Mouse (Mus musculus) bone marrow macrophage, adult 2 months (primary cell): ENCODE data around the gene Ms4a6c. TPM values are rescaled to one million over a fixed set of nuclear protein-coding genes. Genes with fewer than 3 reads are reported as not detected.
"Not testable (repeated sequence)": the region's sequence is repeated elsewhere in the genome, so short reads cannot be mapped to it uniquely, and the experiment has no call there.

Source experiments
- H3K27ac ChIP-seq: 2 replicates; pipeline ENCODE4 v1.5.1; 2012; ENCODE audit warnings: low read depth, low read length; ENCODE audit not compliant: insufficient read depth
- H3K4me1 ChIP-seq: 2 replicates; pipeline ENCODE4 v1.6.1; 2012; ENCODE audit warnings: low read length; ENCODE audit not compliant: control insufficient read depth, insufficient read depth
- H3K4me3 ChIP-seq: 2 replicates; pipeline ENCODE4 v1.5.1; 2012; ENCODE audit warnings: mild to moderate bottlenecking, low read length, moderate library complexity; ENCODE audit not compliant: insufficient read depth
- CTCF ChIP-seq: IDR thresholded peaks from 2 replicates; pipeline ENCODE4 v1.5.1; 2012; ENCODE audit warnings: low read depth, mild to moderate bottlenecking, low read length, moderate library complexity
- POLR2A ChIP-seq: IDR thresholded peaks from 2 replicates; pipeline ENCODE4 v1.6.1; 2012; ENCODE audit warnings: mild to moderate bottlenecking, low read depth, low read length, borderline replicate concordance
- polyA plus RNA-seq: library from polyadenylated mRNA; stranded (reverse); fragments of >200 nt; gene quantifications from 2 replicates; pipeline ENCODE4 v1.2.4, GENCODE M21; 2012; ENCODE audit not compliant: missing spikeins, insufficient read depth, insufficient read length

Gene Ms4a6c
- polyA plus RNA-seq, 1 experiment, result 610 TPM

DNA sequence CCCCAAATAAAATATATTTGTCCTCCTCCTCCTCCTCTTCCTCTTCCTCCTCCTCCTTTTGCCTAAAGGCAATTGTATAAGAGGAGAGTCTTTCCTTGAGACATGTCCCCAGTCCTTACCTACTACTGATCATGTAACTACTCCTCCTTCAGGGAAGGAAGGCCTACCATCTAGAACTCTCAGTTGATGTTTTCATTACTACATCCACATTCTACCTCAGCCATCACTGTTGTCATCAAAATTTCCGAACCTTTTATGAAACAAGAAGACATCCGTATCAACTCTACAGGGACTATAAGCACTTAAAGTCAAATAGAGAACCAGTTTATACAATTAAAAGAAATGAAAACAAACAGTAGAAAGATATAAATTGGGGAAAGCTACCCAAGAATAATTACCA, 13.5 kb downstream of the Ms4a6c start:
- Histone ChIP-seq H3K4me1 (peaks cover 18% of the 10 kb centered on the region), H3K27ac (no peak overlapping the region), H3K4me3 (no peak overlapping the region)
- TF ChIP-seq POLR2A, result no peak
- no peak for TF ChIP-seq CTCF

DNA sequence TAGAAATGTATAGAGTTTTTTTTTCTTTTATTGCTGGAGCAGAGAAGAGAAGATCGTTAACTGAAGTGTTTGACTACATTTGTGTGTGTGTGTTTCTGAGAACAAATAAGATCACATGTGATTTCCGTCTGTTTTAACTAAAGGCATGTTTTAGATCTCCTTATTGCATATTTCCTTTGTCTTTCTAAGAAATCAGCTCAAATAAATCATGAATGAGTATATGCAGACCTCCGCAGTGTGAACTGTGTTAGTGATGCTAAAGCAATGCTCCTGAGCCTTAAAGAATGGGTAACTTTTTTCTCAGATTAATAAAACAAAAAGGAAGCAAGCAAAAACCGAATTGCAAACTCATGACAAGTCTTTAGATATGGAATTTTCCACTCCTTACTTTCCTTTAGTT, 14.8 kb downstream of the Ms4a6c start:
- Histone ChIP-seq H3K4me1 (peaks cover 12% of the 10 kb centered on the region), H3K27ac (no peak overlapping the region), H3K4me3 (no peak overlapping the region)
- TF ChIP-seq CTCF, result no peak
- no peak for TF ChIP-seq POLR2A

DNA sequence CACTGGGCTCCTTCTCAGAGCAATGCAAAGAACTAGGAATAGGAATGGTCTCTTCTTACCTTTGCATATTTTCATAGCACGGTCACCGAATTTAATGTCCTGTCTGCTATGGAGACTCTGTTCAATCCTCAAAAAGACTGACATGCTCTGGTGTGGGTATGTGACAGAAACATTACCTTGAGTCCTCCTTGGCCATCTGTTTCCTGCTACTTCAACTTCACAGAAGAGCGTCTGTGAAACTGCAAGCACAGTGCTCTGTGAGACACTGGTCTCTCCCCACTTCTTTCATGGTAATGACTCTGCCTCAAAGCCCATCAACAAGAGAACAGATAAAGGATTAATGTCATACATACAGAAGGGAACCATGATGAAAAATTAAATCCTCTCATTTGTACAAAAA, 15.2 kb downstream of the Ms4a6c start:
- peaks cover 12% of the 10 kb centered on the region for H3K4me1 ChIP-seq
- H3K27ac ChIP-seq, result no peak overlapping the region
- TF ChIP-seq POLR2A, result no peak
- no peak for TF ChIP-seq CTCF
- no peak overlapping the region for H3K4me3 ChIP-seq

DNA sequence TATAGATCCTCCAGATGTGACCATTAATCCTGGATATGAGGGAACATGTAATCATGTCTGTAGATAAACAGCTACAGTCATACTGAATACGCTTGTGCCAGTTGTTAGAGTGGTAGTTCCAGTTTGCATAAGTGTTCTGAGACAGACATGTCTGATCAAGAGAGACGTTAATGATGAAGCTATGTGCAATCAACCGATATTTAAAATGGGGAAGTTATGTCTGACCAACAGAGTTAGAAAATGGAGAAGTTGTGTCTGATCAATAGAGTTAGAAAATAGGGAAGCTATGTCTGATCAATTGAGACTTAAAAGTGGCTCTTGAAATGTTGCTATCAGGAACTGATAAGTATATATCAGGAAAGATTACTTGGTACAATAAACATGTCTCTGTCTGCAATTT, 16.1 kb downstream of the Ms4a6c start:
- peak overlapping the region; percentile 11; the same call in 1 of the 2 replicates for H3K27ac ChIP-seq
- TF ChIP-seq CTCF (no peak), POLR2A (no peak)
- H3K4me1 ChIP-seq, result peaks cover 12% of the 10 kb centered on the region
- H3K4me3 ChIP-seq, result no peak overlapping the region

DNA sequence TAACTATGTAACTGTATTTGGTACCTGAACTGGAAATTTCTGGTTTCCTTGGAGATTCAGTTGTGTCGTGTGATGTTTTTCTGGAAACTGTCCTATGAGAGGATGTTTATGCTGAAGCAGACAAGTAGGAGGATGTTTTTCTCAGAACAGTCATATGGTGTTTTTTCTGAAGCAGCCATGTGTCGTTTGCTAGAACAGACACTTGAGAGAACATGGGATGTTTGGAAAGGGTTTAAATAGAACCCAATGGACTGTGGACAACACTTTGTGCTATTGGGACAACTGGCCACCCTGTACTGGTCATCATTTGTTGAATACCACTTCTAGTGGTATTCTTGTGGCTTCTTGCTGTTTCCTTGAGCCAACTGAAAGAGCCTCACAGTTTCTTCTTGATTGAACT, 16.6 kb downstream of the Ms4a6c start, which contains the start of gene Gm8369:
Gene Gm8369 (plus strand): TSS at position 193 of the 400 bp plus-strand sequence.
- Histone ChIP-seq H3K27ac (peak within 1 kb of the TSS; percentile 11; the same call in 1 of the 2 replicates), H3K4me3 (no peak within 1 kb of the TSS), H3K4me1 (peaks cover 12% of the 10 kb centered on the region)
- TF ChIP-seq CTCF (no peak), POLR2A (no peak)

DNA sequence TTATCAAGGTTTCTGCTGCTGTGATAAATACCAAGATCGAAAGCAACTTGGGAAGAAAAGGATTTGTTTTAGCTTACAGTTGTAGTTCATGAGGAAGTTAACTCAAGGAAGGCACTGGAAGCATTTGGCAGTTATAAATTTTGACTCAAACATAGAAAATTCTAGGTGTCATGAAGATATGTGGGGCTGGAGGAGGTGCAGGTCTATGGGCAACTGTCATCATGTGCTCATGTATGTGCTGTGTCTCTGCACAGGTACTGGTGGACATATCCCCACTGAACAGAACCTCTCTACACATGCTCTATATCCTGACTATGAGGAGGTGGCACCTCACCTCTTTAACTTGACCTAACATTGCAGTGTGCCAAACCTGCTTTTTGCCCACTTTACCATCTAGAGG, 17.4 kb downstream of the Ms4a6c start:
- TF ChIP-seq CTCF, result no peak
- TF ChIP-seq POLR2A, result no peak
- Histone ChIP-seq H3K4me1 (peaks cover 12% of the 10 kb centered on the region), H3K4me3 (no peak overlapping the region), H3K27ac (no peak overlapping the region)

DNA sequence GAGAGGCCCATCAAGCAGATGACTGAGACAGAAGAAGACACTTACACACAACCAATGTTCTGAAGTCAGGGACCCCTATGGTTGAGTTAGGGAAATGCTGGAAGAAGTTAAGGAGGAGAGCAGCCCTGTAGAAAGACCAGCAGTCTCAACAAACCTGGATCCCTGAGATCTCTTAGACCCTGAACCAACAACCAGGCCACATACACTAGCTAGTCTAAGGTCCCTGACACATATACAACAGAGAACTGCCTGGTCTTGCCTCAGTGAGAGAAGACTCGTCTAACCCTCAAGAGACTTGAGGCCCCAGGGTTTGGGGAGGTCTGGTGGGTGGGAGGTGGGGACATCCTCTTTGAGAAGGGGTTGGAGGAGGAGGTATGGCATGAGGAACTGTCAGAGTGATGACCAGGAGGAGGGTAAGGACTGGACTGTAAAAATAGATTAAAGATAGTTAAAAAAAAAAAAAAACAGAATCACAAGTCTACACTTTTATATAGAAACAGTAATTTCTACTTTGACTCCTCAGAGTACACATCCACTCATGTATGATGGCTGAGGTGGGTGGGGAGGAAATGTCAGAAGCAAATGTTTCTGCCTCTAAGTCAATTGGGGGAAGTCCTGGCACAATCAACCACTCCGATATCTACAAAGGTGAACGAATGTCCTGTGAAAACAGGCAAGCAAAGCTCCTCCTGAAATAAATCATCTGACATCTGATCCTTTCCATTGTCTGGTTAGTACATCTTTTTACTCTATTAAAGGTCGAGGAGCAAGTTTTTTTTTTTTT, 22.4 kb downstream of the Ms4a6c start:
- H3K27ac ChIP-seq, result no peak overlapping the region

DNA sequence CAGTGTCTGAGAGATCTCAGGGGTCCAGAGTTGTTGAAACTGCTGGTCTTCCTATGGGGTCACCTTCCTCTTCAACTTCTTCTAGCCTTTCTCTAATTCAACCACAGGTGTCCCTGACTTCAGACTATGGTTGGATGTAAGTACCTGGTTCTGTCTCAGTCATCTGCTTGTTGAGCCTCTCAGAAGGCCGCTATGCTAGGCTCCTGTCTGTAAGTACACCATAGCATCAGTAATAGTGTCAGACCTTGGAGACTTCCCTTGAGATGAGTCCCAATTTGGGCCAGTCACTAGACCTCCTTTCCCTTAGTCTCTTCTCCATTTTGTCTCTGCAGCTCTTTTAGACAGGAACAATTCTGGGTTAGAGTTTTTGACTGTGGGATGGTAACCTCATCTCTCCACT, 23.5 kb downstream of the Ms4a6c start:
- Histone ChIP-seq H3K4me1 (peaks cover 11% of the 10 kb centered on the region), H3K27ac (no peak overlapping the region), H3K4me3 (no peak overlapping the region)
- TF ChIP-seq CTCF (no peak), POLR2A (no peak)

More for the DNA sequence above, 22.4 kb downstream of the Ms4a6c start:
- H3K4me1 ChIP-seq, result peaks cover 7% of the 10 kb centered on the region; the same call in 1 of the 2 replicates
- no peak for TF ChIP-seq CTCF
- no peak for TF ChIP-seq POLR2A
- no peak overlapping the region for H3K4me3 ChIP-seq

DNA sequence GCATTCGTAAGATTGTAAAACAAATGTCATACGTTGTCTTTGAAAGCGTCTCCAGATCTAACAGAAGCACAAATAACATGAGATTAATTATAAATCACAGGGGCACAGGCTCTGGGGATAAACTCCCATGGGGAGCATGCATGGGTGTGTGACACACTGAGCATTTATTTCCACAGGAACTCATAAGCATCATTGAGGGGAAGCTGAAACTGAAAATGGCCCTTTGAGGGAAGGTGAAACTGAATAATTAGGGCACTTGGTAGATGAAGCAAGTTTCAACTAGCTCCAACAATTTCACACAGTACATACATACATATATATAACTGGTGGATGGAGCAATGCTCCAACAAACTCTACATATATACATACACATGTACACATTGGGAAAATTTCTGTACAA, 25.4 kb downstream of the Ms4a6c start:
- H3K4me3 ChIP-seq, result no peak overlapping the region

DNA sequence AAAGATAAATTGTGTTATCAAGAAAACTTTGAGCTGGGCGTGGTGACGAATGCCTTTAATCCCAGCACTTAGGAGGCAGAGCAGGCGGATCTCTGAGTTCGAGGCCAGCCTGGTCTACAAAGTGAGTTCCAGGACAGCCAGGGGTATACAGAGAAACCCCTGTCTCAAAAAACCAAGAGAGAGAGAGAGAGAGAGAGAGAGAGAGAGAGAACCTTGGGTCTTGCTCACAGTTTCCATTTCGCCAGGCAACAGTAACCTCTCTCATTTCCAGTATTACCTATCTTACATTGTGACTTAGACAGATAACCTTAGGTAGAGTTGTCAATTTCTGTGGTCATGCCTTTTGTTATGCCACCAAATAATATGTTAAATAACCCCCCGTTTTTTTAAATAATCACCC, 27.2 kb downstream of the Ms4a6c start:
- H3K27ac ChIP-seq, result no peak overlapping the region
- peaks cover 11% of the 10 kb centered on the region for H3K4me1 ChIP-seq
- TF ChIP-seq POLR2A, result no peak
- TF ChIP-seq CTCF, result no peak
- no peak overlapping the region for H3K4me3 ChIP-seq

More for the DNA sequence above, 25.4 kb downstream of the Ms4a6c start:
- Histone ChIP-seq H3K4me1 (peaks cover 11% of the 10 kb centered on the region), H3K27ac (no peak overlapping the region)
- TF ChIP-seq CTCF (no peak), POLR2A (no peak)

DNA sequence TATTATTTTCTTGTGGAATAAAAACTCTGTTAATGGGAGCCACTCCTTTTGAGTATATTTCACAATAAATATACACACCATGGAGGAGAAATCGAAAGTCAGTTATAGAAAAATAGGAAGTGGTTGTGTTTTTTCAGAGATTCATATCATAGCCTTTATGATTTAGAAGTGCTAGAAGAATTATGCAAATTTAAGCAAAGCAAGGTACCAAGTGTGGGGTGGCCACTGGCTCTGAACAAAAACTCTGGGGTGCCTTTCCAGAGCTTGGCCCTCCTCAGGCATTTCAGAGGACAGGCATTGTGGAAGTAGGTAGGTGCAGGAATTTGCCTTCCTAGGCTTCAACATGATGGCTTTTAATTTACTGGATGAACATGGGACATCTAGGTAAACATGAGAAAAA, 28.1 kb downstream of the Ms4a6c start:
- peak overlapping the region; percentile 37 for H3K27ac ChIP-seq
- H3K4me3 ChIP-seq, result not testable (repeated sequence)
- H3K4me1 ChIP-seq, result peaks cover 11% of the 10 kb centered on the region
